Mouse (Mus musculus): ENCODE measurements around the gene Srebf1.

DNA sequence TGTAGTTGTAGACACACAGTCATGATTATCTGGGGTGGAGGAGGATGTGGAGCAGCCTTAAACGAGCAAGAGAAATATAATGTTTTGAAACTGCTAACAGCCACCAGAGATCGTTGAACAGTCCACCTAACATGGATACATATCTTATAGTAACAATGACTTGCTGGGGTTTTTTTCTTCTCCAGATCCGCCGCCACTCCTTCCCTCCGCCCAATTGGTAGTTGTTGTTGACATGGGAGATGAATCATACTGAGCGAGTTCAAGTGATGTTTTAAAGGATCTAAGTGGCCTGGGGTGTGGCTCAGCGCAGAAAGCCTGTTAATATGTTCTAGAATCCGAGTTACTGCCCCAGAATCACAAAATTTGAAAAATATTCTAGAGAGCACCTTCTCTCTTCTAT is 2.8 kb downstream of the Srebf1 start:
- TF ChIP-seq CTCF (IDR thresholded peaks at IDR 0.05; ENCODE audit: insufficient read depth, low read depth, low read length), result no peak
- no peak for TF ChIP-seq POLR2A (IDR thresholded peaks at IDR 0.05; ENCODE audit: insufficient read depth, low read depth, low read length)

All from olfactory bulb, adult 2 months (tissue).